Mouse (Mus musculus) neural tube, postnatal 0 days (tissue): ENCODE results near the gene Arl5b. TPM values are rescaled to one million over a fixed set of nuclear protein-coding genes. Genes with fewer than 3 reads are reported as not detected.

Experiments
- polyA plus RNA-seq: library from polyadenylated mRNA; unstranded; fragments of >200 nt; fragmentation: Nextera tagmentation; extraction: Ambion mirVana; gene quantifications from 2 replicates; pipeline ENCODE4 v1.2.1, GENCODE M21; 2015

Gene Arl5b
- polyA plus RNA-seq, result 21.0 and 21.4 TPM in 2 replicates

DNA sequence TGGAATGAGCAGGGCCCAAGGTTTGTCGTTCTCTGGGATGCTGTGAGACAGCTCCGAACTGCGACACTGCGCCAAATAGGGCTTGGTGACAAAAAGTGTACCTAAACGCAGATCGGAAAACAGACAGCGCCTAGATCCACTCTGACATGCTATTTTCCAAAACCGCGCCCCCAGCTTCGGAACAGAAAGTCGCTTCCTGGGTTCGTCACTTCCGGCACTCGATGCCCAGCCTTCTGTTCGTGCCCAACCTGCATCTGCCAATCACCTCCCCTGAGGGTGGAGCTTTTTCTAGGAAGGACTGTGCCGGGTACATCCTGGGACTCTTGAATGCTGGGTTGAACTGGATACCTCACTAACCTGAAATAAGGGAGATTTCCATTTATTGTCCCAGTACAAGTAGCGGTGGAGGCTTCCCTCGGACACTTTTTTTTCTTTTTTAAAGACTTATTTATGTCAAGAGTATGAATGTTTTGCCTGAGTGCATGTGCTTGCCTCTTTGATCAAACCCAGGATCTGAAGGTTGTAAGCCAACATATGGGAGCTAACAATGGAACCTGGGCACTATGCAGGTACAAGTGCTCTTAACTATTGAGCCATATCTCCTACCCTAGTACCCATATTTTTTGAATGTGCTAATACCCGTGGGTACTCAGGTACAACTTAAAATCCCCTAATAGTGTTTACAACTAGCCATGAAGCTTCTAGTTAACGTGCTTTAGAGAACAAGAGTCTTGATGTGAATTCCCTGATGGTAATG, at the start of gene Arl5b:
Gene Arl5b, plus strand, starts transcription at position 279 of the 757 bp plus-strand sequence.

DNA sequence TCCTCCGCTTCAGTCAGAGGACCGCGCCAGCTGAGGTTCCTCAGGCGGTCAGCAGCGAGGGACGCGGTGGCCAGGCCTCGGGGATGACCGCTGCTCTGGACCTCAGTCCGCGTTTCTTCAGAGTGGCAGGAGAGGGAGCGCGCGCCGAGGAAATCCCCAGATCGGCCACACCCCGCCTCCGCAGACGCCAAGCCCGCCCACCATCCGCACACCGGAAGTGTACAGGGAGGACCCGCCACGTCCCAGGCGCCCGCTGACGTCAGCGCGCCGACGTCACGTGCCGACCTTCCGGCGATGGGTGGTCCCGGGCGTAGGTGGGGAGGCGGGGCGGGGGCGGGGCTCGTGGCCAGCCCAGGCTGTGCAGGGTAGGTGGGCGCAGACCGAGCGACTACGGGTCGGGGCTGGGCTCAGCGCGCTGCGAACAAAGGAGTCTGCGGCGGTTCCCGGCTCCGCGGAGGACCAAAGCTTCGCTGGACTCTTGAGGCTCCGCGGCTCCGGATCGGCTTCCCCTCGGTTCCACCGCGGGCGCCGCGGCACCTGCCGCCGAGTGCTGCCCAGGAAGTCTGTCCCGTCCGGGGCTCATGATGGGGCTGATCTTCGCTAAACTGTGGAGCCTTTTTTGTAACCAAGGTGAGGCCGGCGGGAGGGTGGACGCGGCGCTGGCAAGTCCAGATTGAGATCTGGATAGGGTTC, 5.9 kb downstream of the Arl5b start, which contains the start of gene Nsun6:
Gene Nsun6, minus strand, starts transcription at position 125 of the 693 bp plus-strand sequence.

Other genes with a start within 250 kb of the Arl5b start
- 14.5 and 15.3 TPM in 2 replicates for gene Nsun6, start 5.7 kb downstream of the Arl5b start, polyA plus RNA-seq